In genomic region chr9:108639825-108640224, GRCm38 (mm10) we compare ENCODE assay signal across 16 mouse cellular contexts.
"Had no signal": no experiment of that assay in that cellular context is flagged by ENCODE, and none has a peak within 500 bp of the region (broad histone marks: within the 10 kb centered on the region; RNA-seq: fewer than 3 reads in every experiment).

No protein-coding gene starts in this region.

- H3K4me1 ChIP-seq: lung, embryonic 15.5 days; midbrain, embryonic 10.5 days; midbrain, embryonic 12.5 days; neural tube, embryonic 13.5 days; neural tube, embryonic 15.5 days; stomach, embryonic 15.5 days had no signal

- H3K4me3 ChIP-seq: lung, embryonic 15.5 days; midbrain, embryonic 10.5 days; midbrain, embryonic 12.5 days; myocyte; neural tube, embryonic 13.5 days; neural tube, embryonic 15.5 days; stomach, embryonic 15.5 days had no signal

- DNase-seq: lung, adult 18-20 months; lung, postnatal 14 days; lung, postnatal 36 days; midbrain, embryonic 14.5 days; right cerebral cortex, postnatal 14 days; thymus, adult 2 months; thymus, postnatal 25 days; thymus, postnatal 4 days had no signal

- ATAC-seq: lung, postnatal 0 days had no signal
